Comparison of ENCODE assay signal across 19 mouse cellular contexts in the genomic region with DNA sequence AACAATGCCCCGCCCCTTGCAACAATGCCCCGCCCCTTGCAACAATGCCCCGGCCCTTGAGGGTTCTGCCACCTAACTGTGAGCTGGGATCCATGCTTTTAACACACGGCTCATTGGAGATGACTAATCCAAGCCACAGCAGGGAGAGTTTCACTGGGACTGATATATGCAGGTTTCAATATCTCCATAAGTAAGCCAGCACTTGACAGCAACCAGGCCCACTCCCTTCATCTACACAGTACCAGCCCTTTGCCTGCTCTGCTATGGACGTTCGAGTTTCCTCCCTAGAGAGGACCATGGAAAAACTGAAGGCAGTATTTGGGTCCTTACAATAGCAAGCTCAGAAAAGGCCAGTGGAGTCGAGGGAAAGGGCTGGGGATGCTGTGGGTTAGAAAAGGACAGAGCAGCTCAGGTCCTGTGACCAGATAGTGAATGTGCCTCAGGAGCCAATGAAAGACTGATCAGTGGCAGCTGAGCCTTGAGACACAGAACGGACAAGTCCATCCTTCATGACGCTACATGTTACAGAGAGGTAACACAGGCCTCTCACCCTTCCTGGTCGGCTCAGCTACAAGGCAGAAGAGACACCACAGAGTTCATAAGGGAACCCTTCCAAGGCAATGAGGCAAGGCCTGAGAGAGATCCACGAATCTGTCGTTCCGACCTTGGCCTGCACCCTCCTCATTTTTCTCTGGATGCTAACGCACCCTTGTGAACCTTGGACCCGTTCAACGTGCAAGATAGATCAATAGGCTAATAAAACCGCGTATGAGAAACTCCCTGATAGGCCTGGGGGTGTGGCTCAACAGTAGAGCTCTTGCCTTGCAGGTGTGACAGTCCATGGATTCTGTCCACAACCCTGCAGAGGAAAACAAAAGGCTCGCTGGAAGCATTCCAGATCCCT.
DNase-seq lines count a peak whose midpoint lies in the region; ATAC-seq and TF ChIP-seq lines count a peak whose summit lies in the region.
"Had no signal": no experiment of that assay in that cellular context is flagged by ENCODE, and none has a peak within 500 bp of the region (broad histone marks: within the 10 kb centered on the region; RNA-seq: fewer than 3 reads in every experiment).

No protein-coding gene starts in this region.

- H3K4me3 ChIP-seq in forebrain, embryonic 14.5 days (ENCODE audit: low read depth, low read length): no peak overlapping the region
- no peak overlapping the region for H3K4me3 ChIP-seq in forebrain, embryonic 11.5 days (ENCODE audit: low read depth, low read length)
- no peak overlapping the region for H3K4me3 ChIP-seq in lung, embryonic 14.5 days (ENCODE audit: low read depth, low read length)
- no peak overlapping the region for H3K4me3 ChIP-seq in stomach, embryonic 15.5 days (replicated peaks)
- H3K4me3 ChIP-seq: embryonic facial prominence, embryonic 13.5 days; forebrain, embryonic 12.5 days; heart, embryonic 10.5 days; hindbrain, embryonic 15.5 days; kidney, embryonic 15.5 days; liver, embryonic 15.5 days; neural tube, embryonic 13.5 days had no signal

- no peak overlapping the region for H3K9ac ChIP-seq in forebrain, embryonic 14.5 days (ENCODE audit: low read length)
- no peak overlapping the region for H3K9ac ChIP-seq in forebrain, embryonic 11.5 days (ENCODE audit: low read length)
- no peak overlapping the region for H3K9ac ChIP-seq in lung, embryonic 14.5 days
- H3K9ac ChIP-seq in stomach, embryonic 15.5 days: no peak overlapping the region
- H3K9ac ChIP-seq: embryonic facial prominence, embryonic 13.5 days; forebrain, embryonic 12.5 days; hindbrain, embryonic 15.5 days; kidney, embryonic 15.5 days; liver, embryonic 15.5 days; neural tube, embryonic 13.5 days had no signal

- H3K9me3 ChIP-seq in forebrain, embryonic 14.5 days (replicated peaks; ENCODE audit: control insufficient read depth, low read length): no peaks in the 10 kb centered on the region
- H3K9me3 ChIP-seq in forebrain, embryonic 11.5 days (ENCODE audit: control insufficient read depth, low read length): no peaks in the 10 kb centered on the region
- no peaks in the 10 kb centered on the region for H3K9me3 ChIP-seq in lung, embryonic 14.5 days (ENCODE audit: low read depth, low read length)
- H3K9me3 ChIP-seq in stomach, embryonic 15.5 days: no peaks in the 10 kb centered on the region
- H3K9me3 ChIP-seq: forebrain, embryonic 12.5 days; heart, embryonic 10.5 days; hindbrain, embryonic 15.5 days; kidney, embryonic 15.5 days; liver, embryonic 15.5 days; neural tube, embryonic 13.5 days had no signal

- no peak overlapping the region for H3K27ac ChIP-seq in forebrain, embryonic 14.5 days (ENCODE audit: low read depth, low read length)
- no peak overlapping the region for H3K27ac ChIP-seq in forebrain, embryonic 11.5 days (ENCODE audit: low read depth, low read length)
- H3K27ac ChIP-seq in lung, embryonic 14.5 days (ENCODE audit: low read depth): no peak overlapping the region
- H3K27ac ChIP-seq in stomach, embryonic 15.5 days: no peak overlapping the region
- H3K27ac ChIP-seq: embryonic facial prominence, embryonic 13.5 days; forebrain, embryonic 12.5 days; heart, embryonic 10.5 days; hindbrain, embryonic 15.5 days; kidney, embryonic 15.5 days; liver, embryonic 15.5 days; neural tube, embryonic 13.5 days had no signal

- H3K4me1 ChIP-seq in forebrain, embryonic 14.5 days (ENCODE audit: control insufficient read depth, insufficient read depth, low read length): peaks cover 6% of the 10 kb centered on the region
- H3K4me1 ChIP-seq in forebrain, embryonic 11.5 days (replicated peaks; ENCODE audit: control insufficient read depth, insufficient read depth, low read length): no peaks in the 10 kb centered on the region
- no peaks in the 10 kb centered on the region for H3K4me1 ChIP-seq in lung, embryonic 14.5 days (ENCODE audit: insufficient read depth)
- H3K4me1 ChIP-seq in stomach, embryonic 15.5 days: no peaks in the 10 kb centered on the region
- H3K4me1 ChIP-seq: embryonic facial prominence, embryonic 13.5 days; kidney, embryonic 15.5 days; liver, embryonic 15.5 days had no signal

- no peaks in the 10 kb centered on the region for H3K36me3 ChIP-seq in forebrain, embryonic 14.5 days (ENCODE audit: control insufficient read depth, insufficient read depth, low read length)
- no peaks in the 10 kb centered on the region for H3K36me3 ChIP-seq in forebrain, embryonic 11.5 days (ENCODE audit: control insufficient read depth, insufficient read depth, low read length)
- H3K36me3 ChIP-seq in lung, embryonic 14.5 days (ENCODE audit: insufficient read depth): no peaks in the 10 kb centered on the region
- no peaks in the 10 kb centered on the region for H3K36me3 ChIP-seq in stomach, embryonic 15.5 days
- H3K36me3 ChIP-seq: embryonic facial prominence, embryonic 13.5 days; forebrain, embryonic 12.5 days; heart, embryonic 10.5 days; hindbrain, embryonic 15.5 days; kidney, embryonic 15.5 days; liver, embryonic 15.5 days; neural tube, embryonic 13.5 days had no signal

- no peak for TF ChIP-seq CTCF in lung, embryonic 14.5 days (IDR thresholded peaks at IDR 0.05; ENCODE audit: low read depth)
- TF ChIP-seq CTCF in brain, embryonic 14.5 days (IDR thresholded peaks at IDR 0.05; ENCODE audit: borderline replicate concordance, extremely low read depth, insufficient read depth, insufficient read length): no peak

- TF ChIP-seq POLR2A in brain, embryonic 14.5 days (IDR thresholded peaks at IDR 0.05; ENCODE audit: borderline replicate concordance, extremely low read depth, insufficient read depth, insufficient read length, poor library complexity, severe bottlenecking): no peak

- H3K4me2 ChIP-seq in forebrain, embryonic 14.5 days (ENCODE audit: low read length): no peak overlapping the region
- H3K4me2 ChIP-seq in forebrain, embryonic 11.5 days (ENCODE audit: low read depth, low read length, severe bottlenecking): no peak overlapping the region
- H3K4me2 ChIP-seq in lung, embryonic 14.5 days: no peak overlapping the region
- H3K4me2 ChIP-seq in stomach, embryonic 15.5 days: no peak overlapping the region; the same call in 1 of the 2 replicates
- H3K4me2 ChIP-seq: embryonic facial prominence, embryonic 13.5 days; forebrain, embryonic 12.5 days; hindbrain, embryonic 15.5 days; kidney, embryonic 15.5 days; liver, embryonic 15.5 days; neural tube, embryonic 13.5 days had no signal

- peak; percentile 32; the same call in 1 of the 2 replicates for ATAC-seq in forebrain, embryonic 14.5 days
- ATAC-seq in forebrain, embryonic 11.5 days (replicated peaks; ENCODE audit: low FRiP score): no peak
- no peak for ATAC-seq in lung, embryonic 14.5 days (ENCODE audit: insufficient read depth)
- ATAC-seq in stomach, embryonic 15.5 days (ENCODE audit: insufficient read depth, low FRiP score, low read depth): peak; percentile 83
- ATAC-seq: activated CD4-positive, CD25-positive, alpha-beta regulatory T cell, adult 4 months had no signal

- DNase-seq in forebrain, embryonic 14.5 days (ENCODE audit: low spot score): peak; percentile 66
- no peak for DNase-seq in forebrain, embryonic 11.5 days (ENCODE audit: low spot score)
- DNase-seq in lung, embryonic 14.5 days: peak; percentile 12
- DNase-seq in lung, postnatal 36 days: no peak
- peak; percentile 71 for DNase-seq in brain, embryonic 14.5 days (ENCODE audit: low read depth)
- no peak for DNase-seq in spleen, postnatal 4 days (ENCODE audit: low spot score in 2 of 2)
- DNase-seq in cerebellum, adult 11-12 months: no peak
- DNase-seq: cerebellum, adult 11 months; layer of hippocampus, adult 9-11 months; lung, postnatal 4 days had no signal

- 43% methylated on average over 19 of the region's 19 CpGs for WGBS in forebrain, embryonic 14.5 days
- WGBS in forebrain, embryonic 11.5 days: 50% methylated on average over 19 of the region's 19 CpGs
- 62% methylated on average over 19 of the region's 19 CpGs for WGBS in lung, embryonic 14.5 days
- 53% methylated on average over 19 of the region's 19 CpGs for WGBS in stomach, embryonic 15.5 days

- H3K27me3 ChIP-seq in forebrain, embryonic 14.5 days (replicated peaks; ENCODE audit: control insufficient read depth, insufficient read depth, low read length): no peaks in the 10 kb centered on the region
- no peaks in the 10 kb centered on the region for H3K27me3 ChIP-seq in forebrain, embryonic 11.5 days (ENCODE audit: control insufficient read depth, insufficient read depth, low read length)
- no peaks in the 10 kb centered on the region for H3K27me3 ChIP-seq in lung, embryonic 14.5 days (ENCODE audit: insufficient read depth, low read length)
- H3K27me3 ChIP-seq in stomach, embryonic 15.5 days (replicated peaks): no peaks in the 10 kb centered on the region
- H3K27me3 ChIP-seq: embryonic facial prominence, embryonic 13.5 days; forebrain, embryonic 12.5 days; hindbrain, embryonic 15.5 days; kidney, embryonic 15.5 days; liver, embryonic 15.5 days; neural tube, embryonic 13.5 days had no signal

Comparison
In these comparisons a context has a peak if more than half of its experiments do, and no peak if none do; other contexts are left out.
1. ATAC-seq: peak in forebrain, embryonic 14.5 days (single experiment) and stomach, embryonic 15.5 days (single experiment); none in forebrain, embryonic 11.5 days (single experiment) and lung, embryonic 14.5 days (single experiment).
2. DNase-seq: peak in forebrain, embryonic 14.5 days (single experiment), lung, embryonic 14.5 days (single experiment) and brain, embryonic 14.5 days (single experiment); none in forebrain, embryonic 11.5 days (single experiment), lung, postnatal 36 days (single experiment), spleen, postnatal 4 days (0 of 2) and cerebellum, adult 11-12 months (single experiment).